Mouse (Mus musculus) brain, embryonic 14.5 days (tissue): ENCODE results near the gene Sdc3. TPM values are rescaled to one million over a fixed set of nuclear protein-coding genes. Genes with fewer than 3 reads are reported as not detected.

Source experiments
- DNase-seq: peaks from one replicate; pipeline ENCODE4 v3.0.0-alpha.2; 2011; ENCODE audit warnings: low read depth
- CTCF ChIP-seq: fragments of 200-500 bp; IDR thresholded peaks from 2 replicates; pipeline ENCODE4 v1.5.1; 2012; ENCODE audit warnings: inconsistent platforms, mild to moderate bottlenecking, moderate library complexity, borderline replicate concordance; ENCODE audit not compliant: insufficient read depth, insufficient read length; ENCODE audit errors: extremely low read depth
- POLR2A ChIP-seq: fragments of 200-500 bp; IDR thresholded peaks from 2 replicates; pipeline ENCODE4 v1.6.1; 2012; ENCODE audit warnings: mild to moderate bottlenecking, inconsistent platforms, borderline replicate concordance; ENCODE audit not compliant: poor library complexity, insufficient read depth, insufficient read length, severe bottlenecking; ENCODE audit errors: extremely low read depth
- polyA plus RNA-seq: library from polyadenylated mRNA; depleted of rRNA; stranded (reverse); fragments of >200 nt; gene quantifications from 2 replicates; pipeline ENCODE4 v1.2.3, GENCODE M21; 2012; rRNA removed

Gene Sdc3
- polyA plus RNA-seq, 1 experiment, result 275 TPM

DNA sequence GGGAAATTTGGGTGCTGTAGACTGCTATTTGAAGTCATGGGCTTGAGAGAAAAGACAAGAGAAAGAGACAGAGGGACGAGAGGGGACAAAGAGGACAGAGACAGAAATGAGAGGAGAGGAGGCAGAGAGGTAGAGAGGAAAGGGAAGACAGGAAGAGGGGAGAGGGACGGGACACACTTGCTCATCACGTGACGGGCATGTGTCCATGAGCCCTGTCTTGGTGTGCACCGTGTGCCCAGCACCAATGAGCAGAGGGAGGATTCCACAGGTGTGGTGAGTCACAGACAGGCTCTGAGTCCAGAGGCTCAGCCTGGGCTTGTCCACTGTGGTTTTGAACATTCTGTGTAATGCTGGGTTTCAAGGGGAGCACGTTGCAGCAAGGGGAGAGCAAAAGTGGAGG is 75.6 kb downstream of the Sdc3 start:
- DNase-seq, result no peak
- TF ChIP-seq POLR2A (no peak), CTCF (no peak)

- TF ChIP-seq CTCF (peak; percentile 6; the same call in 1 of the 2 replicates), POLR2A (no peak)
- DNase-seq, result peak; percentile 45
Observed at GRCm38 (mm10) chr4:130868803-130869202, 76.5 kb downstream of the Sdc3 start.

- DNase-seq, result peak; percentile 55
- TF ChIP-seq POLR2A (no peak), CTCF (no peak)
Observed at GRCm38 (mm10) chr4:130872414-130872813, 80.1 kb downstream of the Sdc3 start.

- no peak for TF ChIP-seq POLR2A
- TF ChIP-seq CTCF, result peak; percentile 56
- DNase-seq, result no peak
Observed at GRCm38 (mm10) chr4:130873440-130873839, 81.1 kb downstream of the Sdc3 start.

GRCm38 (mm10) chr4:130874601-130875000 is 82.3 kb downstream of the Sdc3 start:
- no peak for TF ChIP-seq CTCF
- no peak for TF ChIP-seq POLR2A
- DNase-seq, result peak; percentile 95

Other genes with a start within 250 kb of the Sdc3 start
- gene Nkain1, start 218.4 kb upstream of the Sdc3 start, polyA plus RNA-seq, result 203 and 210 TPM in 2 replicates
- gene Pum1, start 129.2 kb upstream of the Sdc3 start, polyA plus RNA-seq, result 97.2 and 106 TPM in 2 replicates
- gene Laptm5, start 120.6 kb downstream of the Sdc3 start, polyA plus RNA-seq, result 22.6 and 26.5 TPM in 2 replicates
- 0.29 and 0.81 TPM in 2 replicates for gene Matn1, start 151.8 kb downstream of the Sdc3 start, polyA plus RNA-seq